Mouse (Mus musculus) embryonic fibroblast, embryonic 13.5 days (primary cell): ENCODE data around the gene Cacna1d.

Source experiments
- CTCF ChIP-seq: IDR thresholded peaks from 2 replicates; pipeline ENCODE4 v1.5.1; 2011; ENCODE audit warnings: mild to moderate bottlenecking, control low read depth, low read length, moderate library complexity, borderline replicate concordance; ENCODE audit not compliant: insufficient read depth
- POLR2A ChIP-seq: IDR thresholded peaks from 2 replicates; pipeline ENCODE4 v1.6.1; 2011; ENCODE audit warnings: low read depth, mild to moderate bottlenecking, control low read depth, low read length, moderate library complexity

- TF ChIP-seq CTCF (no peak), POLR2A (no peak)
These were observed 445.5 kb downstream of the Cacna1d start for GRCm38 (mm10) chr14:30045704-30046220.
